Mouse (Mus musculus): ENCODE measurements around the gene Slc47a1. TPM values are rescaled to one million over a fixed set of nuclear protein-coding genes. Genes with fewer than 3 reads are reported as not detected.
"Not testable (repeated sequence)": the region's sequence is repeated elsewhere in the genome, so short reads cannot be mapped to it uniquely, and the experiment has no call there.

Gene Slc47a1
- polyA plus RNA-seq, 1 experiment from 2014 or later = not detected

DNA sequence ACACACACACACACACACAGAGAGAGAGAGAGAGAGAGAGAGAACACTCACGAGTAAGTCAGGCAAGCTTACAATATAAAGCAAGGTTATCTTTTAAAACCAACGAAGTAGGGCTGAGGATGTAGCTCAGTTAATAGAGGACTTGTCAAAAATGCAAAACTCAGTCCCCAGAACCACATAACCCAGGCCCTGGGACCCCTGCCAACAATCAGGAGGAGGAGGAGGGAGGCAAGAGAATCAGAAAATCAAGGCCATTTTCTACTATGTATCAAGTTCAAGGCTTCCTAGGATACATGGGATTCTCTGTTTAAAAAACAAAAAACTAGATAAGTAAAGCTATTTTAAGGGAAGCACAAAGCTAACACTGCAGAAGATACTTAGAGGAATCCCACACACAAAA is 61.3 kb downstream of the Slc47a1 start:
- Histone ChIP-seq H3K9me3 (no peaks in the 10 kb centered on the region), H3K9ac (replicated peaks) (no peak overlapping the region), H3K27ac (no peak overlapping the region), H3K27me3 (peaks cover 10% of the 10 kb centered on the region), H3K4me2 (no peak overlapping the region), H3K4me3 (replicated peaks) (no peak overlapping the region), H3K4me1 (replicated peaks) (no peaks in the 10 kb centered on the region), H3K36me3 (no peaks in the 10 kb centered on the region)
- ATAC-seq (ENCODE audit: insufficient number of reproducible peaks, insufficient read depth, low FRiP score, low TSS enrichment, low read depth) = no peak
- 64% methylated on average over 2 of the region's 2 CpGs for WGBS

DNA sequence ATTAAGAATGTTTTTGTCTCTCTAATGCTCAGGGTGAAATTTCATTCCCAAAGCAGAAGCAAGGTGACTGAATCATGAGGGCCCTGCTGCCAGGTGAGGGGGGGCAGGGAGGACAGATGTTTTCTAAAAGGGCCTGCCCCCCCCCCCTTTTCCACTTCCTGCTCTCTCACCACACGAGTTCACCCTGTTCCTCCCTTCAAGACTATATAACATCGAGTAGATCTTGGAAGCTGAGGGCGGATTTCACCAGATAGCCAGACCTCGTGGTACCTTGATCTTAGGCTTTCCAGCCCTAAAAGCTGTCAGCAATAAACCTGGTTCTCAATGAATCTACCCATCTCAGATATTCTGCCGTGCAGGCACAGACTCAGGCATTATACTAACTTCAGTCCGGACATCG is 67.8 kb downstream of the Slc47a1 start:
- H3K9ac ChIP-seq (replicated peaks) = no peak overlapping the region
- WGBS = 67% methylated on average over 7 of the region's 7 CpGs
- no peak for ATAC-seq (ENCODE audit: insufficient number of reproducible peaks, insufficient read depth, low FRiP score, low TSS enrichment, low read depth)

DNA sequence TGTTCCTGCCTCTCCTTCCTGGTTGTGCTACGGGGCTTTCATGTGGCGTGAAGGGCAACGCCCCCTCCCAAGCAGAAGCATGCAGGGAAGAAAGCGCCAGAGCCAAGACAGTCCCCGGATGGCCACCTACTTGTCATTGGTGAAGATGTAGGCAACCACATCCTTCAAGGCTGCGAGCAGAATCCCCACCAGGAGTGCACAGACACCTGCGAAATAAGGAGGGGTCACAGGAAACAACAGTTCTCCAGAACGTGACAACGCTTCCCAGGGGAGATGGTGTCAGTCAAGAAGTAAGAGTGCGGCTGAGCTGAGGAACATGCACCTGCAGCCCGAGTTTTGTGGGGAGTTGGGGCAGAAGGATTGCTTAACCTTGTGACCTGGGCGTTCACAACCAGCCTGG is 68.3 kb downstream of the Slc47a1 start:
- Histone ChIP-seq H3K27ac (no peak overlapping the region), H3K9me3 (0 out of 2 replicates have a peak, but pooled peaks cover 10% of the 10 kb centered on the region), H3K4me3 (replicated peaks) (no peak overlapping the region), H3K4me2 (no peak overlapping the region), H3K9ac (replicated peaks) (no peak overlapping the region), H3K27me3 (no peaks in the 10 kb centered on the region), H3K36me3 (no peaks in the 10 kb centered on the region), H3K4me1 (replicated peaks) (peaks cover 9% of the 10 kb centered on the region)
- WGBS = 59% methylated on average over 12 of the region's 12 CpGs
- ATAC-seq (ENCODE audit: insufficient number of reproducible peaks, insufficient read depth, low FRiP score, low TSS enrichment, low read depth) = no peak

More for the DNA sequence above, 67.8 kb downstream of the Slc47a1 start:
- 0 out of 2 replicates have a peak, but pooled peaks cover 6% of the 10 kb centered on the region for H3K9me3 ChIP-seq
- H3K27me3 ChIP-seq = no peaks in the 10 kb centered on the region
- H3K4me1 ChIP-seq (replicated peaks) = peaks cover 9% of the 10 kb centered on the region
- H3K36me3 ChIP-seq = no peaks in the 10 kb centered on the region
- no peak overlapping the region for H3K4me2 ChIP-seq
- no peak overlapping the region for H3K27ac ChIP-seq
- no peak overlapping the region for H3K4me3 ChIP-seq (replicated peaks)

DNA sequence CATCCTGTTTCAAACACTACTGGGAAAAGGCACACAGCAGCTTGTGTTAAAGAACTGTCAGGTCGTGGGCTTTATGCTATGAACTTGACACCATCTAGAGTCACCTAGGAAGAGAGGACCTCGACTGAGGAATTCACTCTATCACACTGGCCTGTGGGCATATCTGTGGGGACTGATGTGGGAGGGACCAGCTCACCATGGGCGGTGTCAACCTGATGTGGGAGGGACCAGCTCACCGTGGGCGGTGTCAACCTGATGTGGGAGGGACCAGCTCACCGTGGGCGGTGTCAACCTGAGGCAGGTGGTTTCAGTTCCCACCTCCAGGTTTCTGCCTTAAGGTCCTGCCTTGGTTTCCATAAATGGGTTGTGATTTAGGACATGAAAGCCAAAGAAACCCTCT is 70.3 kb downstream of the Slc47a1 start:
- no peak for ATAC-seq (ENCODE audit: insufficient number of reproducible peaks, insufficient read depth, low FRiP score, low TSS enrichment, low read depth)
- Histone ChIP-seq H3K4me3 (replicated peaks) (no peak overlapping the region), H3K9ac (replicated peaks) (no peak overlapping the region), H3K27ac (no peak overlapping the region), H3K9me3 (0 out of 2 replicates have a peak, but pooled peaks cover 10% of the 10 kb centered on the region), H3K36me3 (no peaks in the 10 kb centered on the region), H3K4me1 (replicated peaks) (peaks cover 9% of the 10 kb centered on the region), H3K27me3 (no peaks in the 10 kb centered on the region), H3K4me2 (no peak overlapping the region)
- WGBS = 43% methylated on average over 7 of the region's 7 CpGs

DNA sequence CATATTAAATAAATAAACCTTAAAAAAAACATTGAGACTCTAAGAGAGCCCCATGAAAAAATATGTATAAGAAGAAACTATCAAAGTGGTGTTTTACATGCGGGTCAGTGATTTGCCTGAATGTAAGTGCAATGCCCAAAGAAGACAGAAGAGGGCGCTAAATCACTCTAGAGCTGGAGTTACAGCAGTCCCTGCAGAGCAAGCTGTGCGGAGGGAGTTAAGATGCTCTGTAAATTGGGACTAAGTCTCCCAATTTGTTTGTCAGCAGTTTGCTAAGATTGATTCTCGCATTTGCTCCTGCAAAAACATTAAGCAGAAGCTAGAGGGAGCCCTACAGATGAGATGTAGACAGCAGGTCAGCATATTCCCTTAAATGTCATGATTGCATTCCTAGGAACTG is 72.8 kb downstream of the Slc47a1 start:
- no peaks in the 10 kb centered on the region for H3K27me3 ChIP-seq
- H3K9ac ChIP-seq (replicated peaks) = no peak overlapping the region
- H3K27ac ChIP-seq = no peak overlapping the region
- H3K4me3 ChIP-seq (replicated peaks) = no peak overlapping the region
- WGBS = 81% methylated on average over 4 of the region's 4 CpGs
- H3K36me3 ChIP-seq = no peaks in the 10 kb centered on the region
- ATAC-seq (ENCODE audit: insufficient number of reproducible peaks, insufficient read depth, low FRiP score, low TSS enrichment, low read depth) = no peak
- H3K9me3 ChIP-seq = 0 out of 2 replicates have a peak, but pooled peaks cover 10% of the 10 kb centered on the region
- peaks cover 13% of the 10 kb centered on the region for H3K4me1 ChIP-seq (replicated peaks)
- H3K4me2 ChIP-seq = no peak overlapping the region

DNA sequence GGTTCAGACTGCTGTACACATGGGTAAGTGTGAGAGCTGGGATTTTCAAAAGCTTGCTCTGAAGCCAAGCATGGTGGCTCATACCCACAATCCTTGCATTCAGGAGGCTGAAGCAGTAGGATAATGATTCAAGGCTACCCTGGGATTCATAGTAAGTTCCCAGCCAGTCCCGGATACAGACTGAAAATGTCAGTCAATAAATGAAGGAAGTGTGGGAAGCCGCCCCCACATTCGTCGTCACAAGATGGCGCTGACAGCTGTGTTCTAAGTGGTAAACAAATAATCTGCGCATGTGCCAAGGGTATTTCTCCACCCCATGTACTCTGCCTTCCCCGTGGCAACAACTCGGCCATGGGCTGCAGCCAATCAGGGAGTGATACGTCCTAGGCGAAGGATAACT is 73.6 kb downstream of the Slc47a1 start:
- not testable (repeated sequence) for H3K27me3 ChIP-seq; H3K4me2 ChIP-seq; ATAC-seq (ENCODE audit: insufficient number of reproducible peaks, insufficient read depth, low FRiP score, low TSS enrichment, low read depth); H3K27ac ChIP-seq; H3K36me3 ChIP-seq; H3K4me3 ChIP-seq (replicated peaks); H3K9ac ChIP-seq (replicated peaks)
- 93% methylated on average over 6 of the region's 10 CpGs for WGBS
- H3K9me3 ChIP-seq = 0 out of 2 replicates have a peak, but pooled peaks cover 10% of the 10 kb centered on the region
- peaks cover 10% of the 10 kb centered on the region for H3K4me1 ChIP-seq (replicated peaks)

DNA sequence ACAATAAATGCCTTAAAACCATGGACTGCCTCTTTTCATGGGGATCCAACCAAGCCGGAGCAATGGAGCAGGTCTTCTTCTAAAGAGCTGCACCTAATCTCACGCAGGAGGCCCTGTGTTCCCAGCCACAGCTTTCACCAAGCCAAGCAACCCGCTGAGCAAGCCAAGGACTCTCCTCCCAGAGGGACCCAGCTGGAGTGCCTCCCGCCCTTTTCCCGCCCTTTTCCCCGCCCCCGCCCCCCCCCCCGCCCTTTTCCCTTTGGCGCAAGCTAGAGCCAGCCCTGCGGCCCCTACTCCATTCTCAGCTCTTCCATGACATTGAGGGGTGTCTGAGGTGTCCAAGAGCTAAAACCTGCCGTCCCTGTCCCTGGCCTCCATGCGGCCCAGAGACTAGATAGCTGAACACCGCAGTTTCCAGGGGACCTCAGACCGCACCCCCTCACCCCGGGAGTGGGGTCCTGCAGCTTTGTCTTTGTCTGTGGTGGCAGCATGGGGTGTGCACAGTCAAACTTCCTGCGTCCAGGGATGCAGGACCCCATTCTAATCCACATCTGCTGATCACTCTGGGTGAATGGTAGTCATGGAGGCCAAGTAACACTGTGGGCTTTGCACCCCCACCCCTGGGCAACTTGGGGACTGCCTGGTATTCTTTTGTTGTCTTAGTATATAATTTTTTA is 77.3 kb downstream of the Slc47a1 start:
- 29% methylated on average over 13 of the region's 16 CpGs for WGBS
- Histone ChIP-seq H3K4me1 (replicated peaks) (peaks cover 10% of the 10 kb centered on the region), H3K9ac (replicated peaks) (no peak overlapping the region), H3K36me3 (no peaks in the 10 kb centered on the region), H3K4me3 (replicated peaks) (peak overlapping the region; percentile 7; the same call in 1 of the 2 replicates), H3K27ac (no peak overlapping the region), H3K27me3 (no peaks in the 10 kb centered on the region), H3K4me2 (peak overlapping the region; percentile 40), H3K9me3 (0 out of 2 replicates have a peak, but pooled peaks cover 9% of the 10 kb centered on the region)
- ATAC-seq (ENCODE audit: insufficient number of reproducible peaks, insufficient read depth, low FRiP score, low TSS enrichment, low read depth) = no peak

DNA sequence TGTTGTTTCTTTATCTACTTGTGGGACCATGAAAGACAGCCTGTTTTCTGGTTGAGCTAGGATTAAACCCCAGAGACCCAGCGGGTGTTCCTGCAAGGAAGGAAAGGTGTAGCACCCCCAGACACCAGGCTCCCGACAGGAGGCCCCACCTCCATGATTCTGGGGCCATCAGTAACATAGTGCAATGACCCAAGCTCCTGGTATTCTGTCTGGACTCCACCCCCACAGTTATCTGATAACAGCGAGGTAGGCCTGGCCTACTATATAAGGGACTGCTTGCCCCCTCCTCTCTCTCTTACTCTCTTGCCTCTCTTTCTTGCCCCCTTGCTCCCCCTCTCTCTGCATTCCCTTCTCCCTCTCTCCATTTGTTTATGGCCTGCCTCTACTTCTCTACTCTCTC is 77.9 kb downstream of the Slc47a1 start:
- H3K27ac ChIP-seq = no peak overlapping the region
- H3K4me3 ChIP-seq (replicated peaks) = no peak overlapping the region
- H3K4me2 ChIP-seq = no peak overlapping the region
- no peaks in the 10 kb centered on the region for H3K27me3 ChIP-seq
- H3K9me3 ChIP-seq = 0 out of 2 replicates have a peak, but pooled peaks cover 2% of the 10 kb centered on the region
- ATAC-seq (ENCODE audit: insufficient number of reproducible peaks, insufficient read depth, low FRiP score, low TSS enrichment, low read depth) = no peak
- H3K4me1 ChIP-seq (replicated peaks) = peaks cover 10% of the 10 kb centered on the region
- 0 out of 2 replicates have a peak overlapping the region, but pooled peaks have one; percentile 23 for H3K9ac ChIP-seq (replicated peaks)
- no peaks in the 10 kb centered on the region for H3K36me3 ChIP-seq
- 56% methylated on average over 3 of the region's 3 CpGs for WGBS

DNA sequence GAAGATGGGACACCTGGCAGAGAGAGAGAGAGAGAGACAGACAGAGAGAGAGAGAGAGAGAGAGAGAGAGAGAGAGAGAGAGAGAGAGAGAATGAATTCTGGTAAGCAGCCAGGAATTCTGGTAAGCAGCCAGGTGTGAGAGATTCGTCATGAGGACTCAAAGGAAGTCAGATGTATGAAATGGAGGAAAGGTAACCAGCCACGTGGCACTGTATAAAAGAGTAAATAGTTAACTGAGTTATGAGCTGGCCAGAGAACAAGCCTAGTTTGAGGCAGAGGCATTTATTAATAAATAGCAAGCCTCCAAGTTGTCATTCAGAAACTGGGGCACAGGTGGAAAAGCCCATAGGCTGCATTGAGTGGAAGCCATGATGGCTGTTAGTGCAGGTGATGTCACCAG is 80.2 kb downstream of the Slc47a1 start:
- Histone ChIP-seq H3K4me2 (no peak overlapping the region), H3K4me3 (replicated peaks) (no peak overlapping the region), H3K9me3 (no peaks in the 10 kb centered on the region), H3K27ac (no peak overlapping the region), H3K27me3 (no peaks in the 10 kb centered on the region), H3K9ac (replicated peaks) (no peak overlapping the region), H3K4me1 (replicated peaks) (peaks cover 10% of the 10 kb centered on the region), H3K36me3 (no peaks in the 10 kb centered on the region)
- ATAC-seq (ENCODE audit: insufficient number of reproducible peaks, insufficient read depth, low FRiP score, low TSS enrichment, low read depth) = no peak
- WGBS = 70% methylated on average over 2 of the region's 2 CpGs

DNA sequence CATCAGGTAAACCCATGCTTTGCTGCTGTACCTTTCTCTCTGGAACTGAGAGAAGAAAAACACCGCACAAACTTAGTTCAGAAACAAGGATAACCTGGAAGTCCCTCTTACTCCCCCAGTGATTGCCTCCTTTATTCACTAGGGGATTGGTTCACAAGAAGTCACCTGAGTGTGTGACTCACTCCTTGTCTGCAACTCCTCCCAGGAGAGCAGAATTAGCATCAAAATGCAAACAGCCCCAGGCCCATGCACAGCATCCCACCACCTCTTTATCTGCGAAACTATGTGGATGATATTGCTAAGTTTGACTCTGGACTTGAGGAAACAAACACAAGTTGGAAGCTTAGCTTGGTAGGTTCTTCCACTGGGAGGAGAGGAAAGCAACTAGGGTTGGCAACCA is 80.8 kb downstream of the Slc47a1 start:
- WGBS = 83% methylated on average over 2 of the region's 2 CpGs

DNA sequence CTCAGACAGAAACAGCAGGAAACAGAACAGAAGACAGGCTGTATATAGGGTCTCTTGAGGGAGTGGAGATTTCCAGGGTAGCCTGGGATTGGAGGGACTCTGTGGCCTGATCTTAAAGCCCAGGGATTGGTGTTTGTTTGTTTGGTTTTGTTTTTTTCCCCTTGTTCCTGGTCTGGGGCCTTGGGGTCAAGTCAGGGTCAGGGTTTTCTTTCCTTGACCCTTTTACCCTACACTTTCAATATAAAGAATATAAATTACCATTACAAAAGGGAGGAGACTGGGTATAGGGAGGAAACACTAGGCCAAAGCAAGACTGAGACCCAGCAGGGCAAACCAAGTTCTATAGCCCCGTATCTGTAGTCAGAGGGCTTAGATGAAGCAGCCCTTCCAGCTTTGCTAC is 81.6 kb downstream of the Slc47a1 start:
- Histone ChIP-seq H3K36me3 (no peaks in the 10 kb centered on the region), H3K27me3 (no peaks in the 10 kb centered on the region), H3K9me3 (no peaks in the 10 kb centered on the region), H3K9ac (replicated peaks) (no peak overlapping the region), H3K27ac (no peak overlapping the region), H3K4me2 (no peak overlapping the region), H3K4me1 (replicated peaks) (peaks cover 10% of the 10 kb centered on the region), H3K4me3 (replicated peaks) (no peak overlapping the region)
- WGBS = 82% methylated on average over 1 of the region's 1 CpGs
- ATAC-seq (ENCODE audit: insufficient number of reproducible peaks, insufficient read depth, low FRiP score, low TSS enrichment, low read depth) = no peak

More for the DNA sequence above, 80.8 kb downstream of the Slc47a1 start:
- no peaks in the 10 kb centered on the region for H3K9me3 ChIP-seq
- H3K27ac ChIP-seq = no peak overlapping the region
- H3K4me1 ChIP-seq (replicated peaks) = peaks cover 10% of the 10 kb centered on the region
- no peak overlapping the region for H3K9ac ChIP-seq (replicated peaks)
- ATAC-seq (ENCODE audit: insufficient number of reproducible peaks, insufficient read depth, low FRiP score, low TSS enrichment, low read depth) = no peak
- H3K4me3 ChIP-seq (replicated peaks) = no peak overlapping the region
- H3K27me3 ChIP-seq = no peaks in the 10 kb centered on the region
- H3K4me2 ChIP-seq = no peak overlapping the region
- no peaks in the 10 kb centered on the region for H3K36me3 ChIP-seq

DNA sequence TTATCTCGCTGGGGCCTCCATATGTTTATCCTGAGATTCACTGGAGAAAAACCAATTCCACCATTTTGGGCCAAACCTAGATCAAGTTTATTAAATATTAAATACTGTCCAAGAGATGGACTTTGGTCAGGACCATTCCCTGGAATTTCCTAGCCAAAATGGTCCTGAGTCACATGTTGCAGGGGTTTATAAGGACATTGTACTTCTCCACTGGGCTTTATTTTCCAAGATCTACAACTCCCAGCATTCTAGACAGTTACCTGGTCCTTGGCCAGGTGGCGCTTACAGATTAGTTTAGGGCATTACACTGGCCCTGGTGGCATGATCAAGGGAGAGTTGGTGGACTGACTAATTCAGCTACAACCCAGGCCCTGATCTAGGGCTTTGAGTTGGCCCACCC is 82.6 kb downstream of the Slc47a1 start:
- Histone ChIP-seq H3K27ac (no peak overlapping the region), H3K4me1 (replicated peaks) (peaks cover 5% of the 10 kb centered on the region; the same call in 1 of the 2 replicates), H3K27me3 (no peaks in the 10 kb centered on the region), H3K36me3 (no peaks in the 10 kb centered on the region), H3K9me3 (no peaks in the 10 kb centered on the region), H3K9ac (replicated peaks) (no peak overlapping the region), H3K4me3 (replicated peaks) (no peak overlapping the region), H3K4me2 (no peak overlapping the region)
- 95% methylated on average over 2 of the region's 2 CpGs for WGBS
- ATAC-seq (ENCODE audit: insufficient number of reproducible peaks, insufficient read depth, low FRiP score, low TSS enrichment, low read depth) = no peak

Measured in limb, embryonic 12.5 days (tissue).